Mouse (Mus musculus) embryonic facial prominence, embryonic 11.5 days (tissue): ENCODE measurements around the gene Dapk3. TPM values are rescaled to one million over a fixed set of nuclear protein-coding genes. Genes with fewer than 3 reads are reported as not detected.

Experiments
- ATAC-seq: fragments of 200-750 bp; cut with Nextera tagmentation; replicated peaks from 2 replicates; pipeline ENCODE4 v1.8.0; 2017; ENCODE audit warnings: low read depth; ENCODE audit not compliant: insufficient number of reproducible peaks, low FRiP score, low TSS enrichment
- DNase-seq: peaks from one replicate; pipeline ENCODE4 v3.0.0-alpha.2; 2015; ENCODE audit warnings: low spot score
- H3K27ac ChIP-seq: fragments of 300-500 bp; sonication (generic); replicated peaks from 2 replicates; pipeline ENCODE4 v1.5.1; 2014; ENCODE audit warnings: mild to moderate bottlenecking, low read depth, low read length, control low read depth
- H3K27me3 ChIP-seq: fragments of 300-500 bp; sonication (generic); 2 replicates; pipeline ENCODE4 v1.6.1; 2014; ENCODE audit warnings: mild to moderate bottlenecking, low read length, moderate library complexity, mixed read lengths; ENCODE audit not compliant: control insufficient read depth, insufficient read depth
- H3K36me3 ChIP-seq: fragments of 300-500 bp; sonication (generic); replicated peaks from 2 replicates; pipeline ENCODE4 v1.6.1; 2014; ENCODE audit warnings: low read depth, mild to moderate bottlenecking, low read length, moderate library complexity, mixed read lengths; ENCODE audit not compliant: control insufficient read depth, insufficient read depth
- H3K4me1 ChIP-seq: fragments of 300-500 bp; sonication (generic); 2 replicates; pipeline ENCODE4 v1.6.1; 2014; ENCODE audit warnings: low read length, mixed read lengths; ENCODE audit not compliant: control insufficient read depth, insufficient read depth
- H3K4me2 ChIP-seq: fragments of 300-500 bp; sonication (generic); 2 replicates; pipeline ENCODE4 v1.6.1; 2014; ENCODE audit warnings: low read depth, mild to moderate bottlenecking, control low read depth, low read length, moderate library complexity
- H3K4me3 ChIP-seq: fragments of 300-500 bp; sonication (generic); 2 replicates; pipeline ENCODE4 v1.5.1; 2014; ENCODE audit warnings: low read depth, low read length, control low read depth
- H3K9ac ChIP-seq: fragments of 300-500 bp; sonication (generic); replicated peaks from 2 replicates; pipeline ENCODE4 v1.6.1; 2014; ENCODE audit warnings: mild to moderate bottlenecking, control low read depth, low read length
- H3K9me3 ChIP-seq: fragments of 300-500 bp; sonication (generic); replicated peaks from 2 replicates; pipeline ENCODE4 v1.6.1; 2016; ENCODE audit warnings: mild to moderate bottlenecking, low read length, inconsistent platforms, mixed read lengths; ENCODE audit not compliant: control insufficient read depth
- WGBS: fragments of 180-500 bp; shearing (Covaris S2); extraction: QIAGEN DNeasy Blood & Tissue Kit; methylation state at CpG from one replicate; pipeline ENCODE4 v1.1.7; 2014; 5-methylcytosine and 5-hydroxymethylcytosine counted together
- polyA plus RNA-seq: library from polyadenylated mRNA; unstranded; fragments of >200 nt; fragmentation: Nextera tagmentation; extraction: Ambion mirVana; gene quantifications from 2 replicates; pipeline ENCODE4 v1.2.1, GENCODE M21; 2014

Dapk3 gene
- polyA plus RNA-seq, 1 experiment from 2014 or later, result 47.4 TPM

DNA sequence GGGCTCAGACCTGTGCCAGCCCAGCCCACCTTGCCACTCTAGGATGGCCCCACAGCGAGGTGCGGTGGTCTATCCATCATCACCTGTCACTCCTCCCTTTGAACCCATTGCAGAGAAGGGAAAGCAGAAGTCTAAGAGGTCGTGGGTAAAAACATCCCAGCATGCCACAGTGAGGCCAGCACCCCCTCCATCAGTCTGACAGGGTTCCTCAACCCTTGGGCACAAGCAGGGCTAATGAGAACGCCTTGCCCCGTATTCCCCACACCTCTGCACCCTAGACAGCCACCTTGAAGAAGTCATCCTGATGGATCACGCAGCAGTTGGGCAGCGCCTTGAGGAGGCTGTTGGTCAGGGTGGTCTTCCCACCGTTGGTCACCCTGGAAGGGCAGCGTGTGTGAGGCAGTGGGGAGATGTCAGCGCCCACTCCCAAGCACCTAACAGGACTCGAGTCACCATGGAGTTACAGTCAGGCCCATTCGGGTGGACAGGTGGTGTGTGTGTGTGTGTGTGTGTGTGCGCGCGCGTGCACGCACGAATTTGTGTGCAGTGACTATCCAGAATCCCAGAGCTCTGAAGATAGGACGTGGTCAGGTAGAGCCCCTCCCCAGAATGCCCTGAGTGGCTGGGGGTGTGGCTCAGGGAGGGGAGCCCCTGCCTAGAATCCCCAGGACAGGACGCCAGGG, 17.9 kb downstream of the Dapk3 start:
- no peak overlapping the region for H3K4me2 ChIP-seq
- no peak overlapping the region for H3K4me3 ChIP-seq
- H3K36me3 ChIP-seq, result no peaks in the 10 kb centered on the region
- H3K27ac ChIP-seq, result no peak overlapping the region
- no peak overlapping the region for H3K9ac ChIP-seq
- no peak for DNase-seq
- H3K9me3 ChIP-seq, result no peaks in the 10 kb centered on the region
- H3K27me3 ChIP-seq, result peaks cover 3% of the 10 kb centered on the region
- ATAC-seq, result no peak
- H3K4me1 ChIP-seq, result no peaks in the 10 kb centered on the region
- WGBS, result 77% methylated on average over 20 of the region's 20 CpGs

GRCm38 (mm10) chr10:81201807-81202758, 19.3 kb downstream of the Dapk3 start, which contains the start of gene Nmrk2:
TSS of gene Nmrk2 (minus strand) at chr10:81202051.
- 57% methylated on average over 13 of the region's 13 CpGs for WGBS
- Histone ChIP-seq H3K9ac (no peak within 1 kb of the TSS), H3K9me3 (no peaks in the 10 kb centered on the region), H3K27ac (no peak within 1 kb of the TSS), H3K4me2 (no peak within 1 kb of the TSS), H3K4me1 (no peaks in the 10 kb centered on the region), H3K27me3 (peaks cover 2% of the 10 kb centered on the region; the same call in 1 of the 2 replicates), H3K4me3 (no peak within 1 kb of the TSS), H3K36me3 (no peaks in the 10 kb centered on the region)
- no peak for ATAC-seq
- no peak for DNase-seq

DNA sequence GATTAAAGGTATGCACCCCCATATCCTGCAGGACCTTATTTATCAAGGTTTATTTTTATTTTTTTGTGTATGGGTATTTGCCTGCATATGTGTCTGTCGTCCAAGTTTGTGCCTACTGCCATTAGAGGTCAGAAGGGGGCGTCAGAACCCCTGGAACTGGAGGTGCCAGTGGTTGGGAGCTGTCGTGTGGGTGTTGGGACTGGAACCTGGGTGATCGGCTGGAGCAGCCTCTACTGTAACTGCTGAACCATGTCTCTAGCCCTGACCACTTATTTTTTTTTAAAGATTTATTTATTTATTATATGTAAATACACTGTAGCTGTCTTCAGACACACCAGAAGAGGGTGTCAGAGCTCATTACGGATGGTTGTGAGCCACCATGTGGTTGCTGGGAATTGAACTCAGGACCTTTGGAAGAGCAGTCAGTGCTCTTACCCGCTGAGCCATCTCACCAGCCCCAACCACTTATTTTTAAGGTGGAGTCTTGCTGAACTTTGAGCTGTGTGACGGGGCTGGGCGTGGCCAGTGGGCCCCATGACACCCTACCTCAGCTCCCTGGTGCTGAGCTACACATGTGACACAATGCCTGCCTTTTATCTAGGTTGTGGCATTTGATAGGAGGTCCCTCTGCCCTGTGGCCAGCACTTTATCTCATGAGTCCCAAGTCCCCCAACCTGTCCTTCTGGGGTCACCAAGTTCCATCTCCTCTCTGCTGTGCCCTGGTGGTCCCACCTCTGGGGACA, 20.3 kb downstream of the Dapk3 start:
- ATAC-seq (no peak), DNase-seq (no peak)
- H3K27ac ChIP-seq, result no peak overlapping the region
- no peaks in the 10 kb centered on the region for H3K9me3 ChIP-seq
- H3K4me1 ChIP-seq, result no peaks in the 10 kb centered on the region
- H3K4me3 ChIP-seq, result no peak overlapping the region
- no peak overlapping the region for H3K9ac ChIP-seq
- no peaks in the 10 kb centered on the region for H3K36me3 ChIP-seq
- no peak overlapping the region for H3K4me2 ChIP-seq
- H3K27me3 ChIP-seq, result no peaks in the 10 kb centered on the region
- 71% methylated on average over 8 of the region's 8 CpGs for WGBS

GRCm38 (mm10) chr10:81204137-81204536, 21.3 kb downstream of the Dapk3 start:
- Histone ChIP-seq H3K4me1 (no peaks in the 10 kb centered on the region), H3K36me3 (no peaks in the 10 kb centered on the region), H3K27ac (no peak overlapping the region), H3K4me2 (no peak overlapping the region), H3K9me3 (no peaks in the 10 kb centered on the region), H3K9ac (no peak overlapping the region), H3K4me3 (no peak overlapping the region), H3K27me3 (no peaks in the 10 kb centered on the region)
- no peak for DNase-seq
- no peak for ATAC-seq
- 70% methylated on average over 4 of the region's 4 CpGs for WGBS

GRCm38 (mm10) chr10:81210154-81210553, 27.3 kb downstream of the Dapk3 start:
- H3K36me3 ChIP-seq, result no peaks in the 10 kb centered on the region; the same call in 1 of the 2 replicates

GRCm38 (mm10) chr10:81216260-81216659, 33.5 kb downstream of the Dapk3 start:
- Histone ChIP-seq H3K9me3 (no peaks in the 10 kb centered on the region), H3K36me3 (no peaks in the 10 kb centered on the region; the same call in 1 of the 2 replicates), H3K4me1 (no peaks in the 10 kb centered on the region), H3K4me3 (no peak overlapping the region), H3K9ac (no peak overlapping the region), H3K27me3 (no peaks in the 10 kb centered on the region), H3K4me2 (no peak overlapping the region), H3K27ac (no peak overlapping the region)
- ATAC-seq (no peak), DNase-seq (no peak)
- WGBS, result 89% methylated on average over 6 of the region's 6 CpGs

More at GRCm38 (mm10) chr10:81210154-81210553, 27.3 kb downstream of the Dapk3 start:
- H3K9me3 ChIP-seq, result no peaks in the 10 kb centered on the region; the same call in 1 of the 2 replicates
- no peak overlapping the region for H3K9ac ChIP-seq
- no peak for DNase-seq
- no peak overlapping the region for H3K4me2 ChIP-seq
- H3K27me3 ChIP-seq, result no peaks in the 10 kb centered on the region
- no peak overlapping the region for H3K27ac ChIP-seq
- 93% methylated on average over 5 of the region's 5 CpGs for WGBS
- no peaks in the 10 kb centered on the region for H3K4me1 ChIP-seq
- ATAC-seq, result no peak
- H3K4me3 ChIP-seq, result no peak overlapping the region

DNA sequence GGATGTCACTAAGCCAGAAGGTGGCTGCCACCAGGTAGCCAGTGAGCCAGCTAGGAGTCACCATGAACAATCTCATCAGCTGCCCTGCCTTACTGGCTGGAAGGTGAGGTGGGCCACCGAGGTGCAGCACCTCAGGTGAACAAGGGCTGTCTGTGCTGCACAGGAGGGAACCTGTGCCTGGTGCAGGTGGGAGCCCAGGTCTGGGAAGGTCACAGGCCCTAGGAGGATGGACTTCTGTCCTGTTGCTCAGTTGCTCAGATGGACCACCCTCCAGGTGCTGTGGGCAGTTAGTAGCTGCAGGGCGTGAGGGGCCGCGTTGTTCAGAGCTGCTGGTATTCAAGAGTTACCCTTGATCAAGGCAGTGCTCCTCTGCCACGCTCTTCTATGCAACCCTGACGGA, 34.0 kb downstream of the Dapk3 start:
- Histone ChIP-seq H3K4me3 (no peak overlapping the region), H3K9ac (no peak overlapping the region)

More for the DNA sequence above, 34.0 kb downstream of the Dapk3 start:
- Histone ChIP-seq H3K27me3 (no peaks in the 10 kb centered on the region), H3K36me3 (no peaks in the 10 kb centered on the region; the same call in 1 of the 2 replicates), H3K4me2 (no peak overlapping the region), H3K9me3 (no peaks in the 10 kb centered on the region), H3K4me1 (no peaks in the 10 kb centered on the region), H3K27ac (no peak overlapping the region)
- ATAC-seq (no peak), DNase-seq (no peak)
- WGBS, result 86% methylated on average over 6 of the region's 6 CpGs
